Mouse (Mus musculus): ENCODE data around the gene Ptpra.

DNA sequence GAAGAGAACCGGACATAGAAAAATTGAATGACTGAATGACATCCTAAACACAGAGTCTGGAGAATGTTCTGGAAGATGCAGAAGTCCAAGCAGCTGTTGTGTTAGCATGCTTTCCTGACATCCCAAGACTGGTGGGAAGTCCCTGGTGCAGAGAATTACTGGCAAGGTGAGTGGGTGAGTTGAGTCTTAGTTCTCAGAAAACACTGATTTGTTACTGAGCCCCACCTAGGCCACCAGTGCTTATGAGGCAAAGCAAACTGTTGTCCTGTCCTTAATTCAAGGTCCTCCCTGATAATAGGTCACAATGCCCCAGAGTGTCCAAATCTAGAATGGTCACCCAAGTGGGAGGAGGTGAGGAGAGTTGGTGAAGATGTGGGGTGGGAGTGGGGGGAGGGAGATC, 45.1 kb upstream of the Ptpra start, which contains the start of the genes Gm28372 and 1700020A23Rik:
- TF ChIP-seq TCF12 (IDR thresholded peaks at IDR 0.05; ENCODE audit: insufficient read depth, poor library complexity, severe bottlenecking) (no peak), POLR2A (IDR thresholded peaks at IDR 0.05; ENCODE audit: insufficient read length, low read depth) (no peak), E2F4 (IDR thresholded peaks at IDR 0.05; ENCODE audit: insufficient read depth) (no peak), SRF (IDR thresholded peaks at IDR 0.05; ENCODE audit: control insufficient read depth, insufficient read length, low read depth) (no peak), MYOG (IDR thresholded peaks at IDR 0.05; ENCODE audit: control insufficient read depth in 1 of 3, insufficient read depth in 1 of 3, insufficient read length in 2 of 3, low read depth in 2 of 3) (no peak), POLR2AphosphoS2 (IDR thresholded peaks at IDR 0.05; ENCODE audit: insufficient read length, low read depth) (no peak), MYOD1 (IDR thresholded peaks at IDR 0.05; ENCODE audit: control insufficient read depth in 1 of 3, insufficient read length in 2 of 3, low read depth in 2 of 3) (no peak), MAX (IDR thresholded peaks at IDR 0.05; ENCODE audit: low read depth) (no peak), USF1 (IDR thresholded peaks at IDR 0.05; ENCODE audit: low read depth) (no peak), CEBPB (IDR thresholded peaks at IDR 0.05; ENCODE audit: insufficient read depth, poor library complexity, severe bottlenecking) (no peak)

Measured in myocyte (in vitro differentiated cells).